10 mouse cellular contexts compared by ENCODE assay signal in genomic region chr4:140684881-140685303, GRCm38 (mm10). TPM values are rescaled to one million over a fixed set of nuclear protein-coding genes. Genes with fewer than 3 reads are reported as not detected.
DNase-seq lines count a peak whose midpoint lies in the region; ATAC-seq lines count a peak whose summit lies in the region.
"Had no signal": no experiment of that assay in that cellular context is flagged by ENCODE, and none has a peak within 500 bp of the region (broad histone marks: within the 10 kb centered on the region; RNA-seq: fewer than 3 reads in every experiment).

No protein-coding gene starts in this region.

- H3K27me3 ChIP-seq in heart, embryonic 12.5 days (replicated peaks), result 0 out of 2 replicates have a peak, but pooled peaks cover 7% of the 10 kb centered on the region
- H3K27me3 ChIP-seq in neural tube, embryonic 12.5 days (replicated peaks), result no peaks in the 10 kb centered on the region
- H3K27me3 ChIP-seq in limb, embryonic 11.5 days (ENCODE audit: control insufficient read depth, insufficient read depth, low read length), result no peaks in the 10 kb centered on the region
- H3K27me3 ChIP-seq in stomach, embryonic 15.5 days (replicated peaks), result no peaks in the 10 kb centered on the region

- DNase-seq in heart, postnatal 4 days, result no peak
- no peak for DNase-seq in neural tube, embryonic 10.5 days (ENCODE audit: extremely low spot score, low spot score)
- no peak for DNase-seq in limb, embryonic 11.5 days (ENCODE audit: low spot score)
- DNase-seq in layer of hippocampus, adult 9-11 months, result no peak
- DNase-seq in adrenal gland, postnatal 14 days, result no peak
- DNase-seq: cerebellum, postnatal 10 days had no signal

- H3K9me3 ChIP-seq in heart, embryonic 12.5 days (replicated peaks), result no peaks in the 10 kb centered on the region
- no peaks in the 10 kb centered on the region for H3K9me3 ChIP-seq in neural tube, embryonic 12.5 days
- H3K9me3 ChIP-seq in limb, embryonic 11.5 days (ENCODE audit: control insufficient read depth, low read length), result no peaks in the 10 kb centered on the region
- H3K9me3 ChIP-seq in stomach, embryonic 15.5 days, result no peaks in the 10 kb centered on the region

- H3K4me2 ChIP-seq in heart, embryonic 12.5 days, result peak overlapping the region; percentile 69
- peak overlapping the region; percentile 49 for H3K4me2 ChIP-seq in neural tube, embryonic 12.5 days (replicated peaks)
- H3K4me2 ChIP-seq in limb, embryonic 11.5 days (ENCODE audit: low read depth, severe bottlenecking), result peak overlapping the region; percentile 39
- H3K4me2 ChIP-seq in stomach, embryonic 15.5 days, result peak overlapping the region; percentile 53

- no peak overlapping the region for H3K27ac ChIP-seq in heart, embryonic 12.5 days (ENCODE audit: poor library complexity, severe bottlenecking)
- H3K27ac ChIP-seq in neural tube, embryonic 12.5 days, result no peak overlapping the region
- H3K27ac ChIP-seq in limb, embryonic 11.5 days (replicated peaks; ENCODE audit: low read depth, low read length), result no peak overlapping the region
- peak overlapping the region; percentile 81 for H3K27ac ChIP-seq in stomach, embryonic 15.5 days

- no peak overlapping the region for H3K9ac ChIP-seq in heart, embryonic 12.5 days
- no peak overlapping the region for H3K9ac ChIP-seq in neural tube, embryonic 12.5 days
- H3K9ac ChIP-seq in limb, embryonic 11.5 days (ENCODE audit: low read length), result no peak overlapping the region
- H3K9ac ChIP-seq in stomach, embryonic 15.5 days, result no peak overlapping the region

- H3K4me3 ChIP-seq in heart, embryonic 12.5 days, result no peak overlapping the region
- no peak overlapping the region for H3K4me3 ChIP-seq in neural tube, embryonic 12.5 days
- no peak overlapping the region for H3K4me3 ChIP-seq in limb, embryonic 11.5 days (ENCODE audit: low read depth, low read length)
- 0 out of 2 replicates have a peak overlapping the region, but pooled peaks have one; percentile 7 for H3K4me3 ChIP-seq in stomach, embryonic 15.5 days (replicated peaks)

- no peaks in the 10 kb centered on the region for H3K36me3 ChIP-seq in heart, embryonic 12.5 days
- no peaks in the 10 kb centered on the region for H3K36me3 ChIP-seq in neural tube, embryonic 12.5 days
- H3K36me3 ChIP-seq in limb, embryonic 11.5 days (ENCODE audit: control insufficient read depth, insufficient read depth, low read length), result no peaks in the 10 kb centered on the region
- no peaks in the 10 kb centered on the region for H3K36me3 ChIP-seq in stomach, embryonic 15.5 days

- 35% methylated on average over 6 of the region's 6 CpGs for WGBS in heart, embryonic 12.5 days
- 28% methylated on average over 6 of the region's 6 CpGs for WGBS in neural tube, embryonic 12.5 days
- WGBS in limb, embryonic 11.5 days, result 21% methylated on average over 6 of the region's 6 CpGs
- WGBS in stomach, embryonic 15.5 days, result 27% methylated on average over 6 of the region's 6 CpGs

- peaks cover 21% of the 10 kb centered on the region for H3K4me1 ChIP-seq in heart, embryonic 12.5 days (replicated peaks)
- H3K4me1 ChIP-seq in neural tube, embryonic 12.5 days, result peaks cover 11% of the 10 kb centered on the region
- peaks cover 15% of the 10 kb centered on the region; the same call in 1 of the 2 replicates for H3K4me1 ChIP-seq in limb, embryonic 11.5 days (ENCODE audit: control insufficient read depth, insufficient read depth, low read length)
- peaks cover 18% of the 10 kb centered on the region for H3K4me1 ChIP-seq in stomach, embryonic 15.5 days

- ATAC-seq in heart, embryonic 12.5 days (ENCODE audit: insufficient number of reproducible peaks, low FRiP score), result no peak
- ATAC-seq in neural tube, embryonic 12.5 days (ENCODE audit: low FRiP score, low read depth), result peak; percentile 29; the same call in 1 of the 2 replicates
- ATAC-seq in limb, embryonic 11.5 days (ENCODE audit: insufficient number of reproducible peaks, low FRiP score, low TSS enrichment, low read depth), result no peak
- ATAC-seq in stomach, embryonic 15.5 days (ENCODE audit: insufficient read depth, low FRiP score, low read depth), result 0 out of 2 replicates have a peak, but pooled peaks have one; percentile 8

RNA-seq across cellular contexts. Expression of gene Rcc2, which starts 15.4 kb away (rescaled TPM):
- polyA plus RNA-seq in heart, embryonic 12.5 days (2016; fragmentation: Nextera tagmentation; extraction: Ambion mirVana), result 38.5 and 40.6 TPM in 2 replicates
- 10 to 100 TPM; 38.2 to 38.5 TPM for total RNA-seq in heart, postnatal 4 days (2021)
- 99.9 and 106 TPM in 2 replicates for polyA plus RNA-seq in neural tube, embryonic 12.5 days (2016; fragmentation: Nextera tagmentation; extraction: Ambion mirVana)
- 87.2 and 101 TPM in 2 replicates for polyA plus RNA-seq in limb, embryonic 11.5 days (2014; fragmentation: Nextera tagmentation; extraction: Ambion mirVana)
- polyA plus RNA-seq in stomach, embryonic 15.5 days (2015; fragmentation: Nextera tagmentation; extraction: Ambion mirVana), result 46.5 and 47.9 TPM in 2 replicates
- 71.3 and 74.2 TPM in 2 replicates for total RNA-seq in adrenal gland, postnatal 14 days (2021)

RNA-seq across cellular contexts. Expression of gene Arhgef10l, which starts 19.1 kb away (rescaled TPM):
- polyA plus RNA-seq in heart, embryonic 12.5 days (2016; fragmentation: Nextera tagmentation; extraction: Ambion mirVana), result 20.1 and 21.0 TPM in 2 replicates
- 10 to 100 TPM; 45.9 to 46.7 TPM for total RNA-seq in heart, postnatal 4 days (2021)
- 35.8 and 38.8 TPM in 2 replicates for polyA plus RNA-seq in neural tube, embryonic 12.5 days (2016; fragmentation: Nextera tagmentation; extraction: Ambion mirVana)
- 11.8 and 12.8 TPM in 2 replicates for polyA plus RNA-seq in limb, embryonic 11.5 days (2014; fragmentation: Nextera tagmentation; extraction: Ambion mirVana)
- 15.2 and 15.9 TPM in 2 replicates for polyA plus RNA-seq in stomach, embryonic 15.5 days (2015; fragmentation: Nextera tagmentation; extraction: Ambion mirVana)
- total RNA-seq in adrenal gland, postnatal 14 days (2021), result 13.1 and 15.3 TPM in 2 replicates

RNA-seq across cellular contexts. Expression of gene Padi6, which starts 57.6 kb away (rescaled TPM):
- polyA plus RNA-seq in heart, embryonic 12.5 days (2016; fragmentation: Nextera tagmentation; extraction: Ambion mirVana), result not detected in 2 replicates
- not detected for total RNA-seq in heart, postnatal 4 days (2021)
- not detected in 2 replicates for polyA plus RNA-seq in neural tube, embryonic 12.5 days (2016; fragmentation: Nextera tagmentation; extraction: Ambion mirVana)
- polyA plus RNA-seq in limb, embryonic 11.5 days (2014; fragmentation: Nextera tagmentation; extraction: Ambion mirVana), result 0.11 TPM in 1 of 2 replicates, not detected in the other
- 0.19 and 0.49 TPM in 2 replicates for polyA plus RNA-seq in stomach, embryonic 15.5 days (2015; fragmentation: Nextera tagmentation; extraction: Ambion mirVana)
- not detected in 2 replicates for total RNA-seq in adrenal gland, postnatal 14 days (2021)
- polyA plus RNA-seq: midbrain, embryonic 16.5 days had no signal

Comparison
In these comparisons a context has a peak if more than half of its experiments do, and no peak if none do; other contexts are left out.
1. ATAC-seq: peak in neural tube, embryonic 12.5 days (single experiment) and stomach, embryonic 15.5 days (single experiment); none in heart, embryonic 12.5 days (single experiment) and limb, embryonic 11.5 days (single experiment).
2. Peak in every context shown above with its lines, with median percentiles within 50 percentile points of each other: H3K4me2 ChIP-seq.